Mouse (Mus musculus): ENCODE measurements around the gene Epha6. TPM values are rescaled to one million over a fixed set of nuclear protein-coding genes. Genes with fewer than 3 reads are reported as not detected.

Epha6 gene
- polyA plus RNA-seq, 1 experiment: not detected

- no peak for DNase-seq (ENCODE audit: low read depth)
These were observed 338.7 kb downstream of the Epha6 start for GRCm38 (mm10) chr16:60266367-60267351.

DNA sequence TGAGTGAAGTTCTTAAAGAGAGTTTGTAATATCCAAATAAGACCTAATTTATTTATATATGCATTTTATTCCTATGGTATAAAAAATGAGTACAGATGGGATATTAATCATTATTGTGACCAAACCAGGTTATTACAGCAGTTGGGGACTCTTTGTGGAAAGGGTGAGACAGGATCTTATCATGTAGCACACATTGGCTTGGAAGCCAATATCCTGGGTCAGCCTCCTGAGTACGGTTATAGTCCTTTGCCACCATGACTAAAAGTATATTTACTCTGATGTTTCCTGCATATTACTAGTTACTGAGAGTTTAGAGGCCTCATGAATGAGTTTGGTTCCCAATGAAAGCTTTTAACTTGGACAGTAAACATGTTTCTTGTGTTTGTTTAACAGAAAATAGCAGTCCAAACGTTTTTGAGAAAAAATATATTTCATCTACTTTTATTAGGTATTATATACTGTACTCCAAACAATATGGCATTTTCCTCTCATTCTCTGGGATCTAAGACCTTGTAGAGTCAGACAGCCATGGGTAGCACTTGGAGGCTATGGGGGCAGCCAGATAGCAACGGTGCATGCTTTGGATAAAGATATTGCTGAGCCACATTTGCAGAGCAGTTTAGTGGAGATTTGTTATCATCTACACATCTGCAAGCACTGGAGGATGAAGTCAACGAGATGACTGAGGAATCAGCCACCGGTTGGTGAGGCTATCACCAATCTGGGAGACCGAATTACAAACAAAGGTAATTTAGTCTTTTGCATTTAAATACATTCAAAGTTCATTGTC lies 340.4 kb downstream of the Epha6 start:
- DNase-seq (ENCODE audit: low read depth): no peak

DNA sequence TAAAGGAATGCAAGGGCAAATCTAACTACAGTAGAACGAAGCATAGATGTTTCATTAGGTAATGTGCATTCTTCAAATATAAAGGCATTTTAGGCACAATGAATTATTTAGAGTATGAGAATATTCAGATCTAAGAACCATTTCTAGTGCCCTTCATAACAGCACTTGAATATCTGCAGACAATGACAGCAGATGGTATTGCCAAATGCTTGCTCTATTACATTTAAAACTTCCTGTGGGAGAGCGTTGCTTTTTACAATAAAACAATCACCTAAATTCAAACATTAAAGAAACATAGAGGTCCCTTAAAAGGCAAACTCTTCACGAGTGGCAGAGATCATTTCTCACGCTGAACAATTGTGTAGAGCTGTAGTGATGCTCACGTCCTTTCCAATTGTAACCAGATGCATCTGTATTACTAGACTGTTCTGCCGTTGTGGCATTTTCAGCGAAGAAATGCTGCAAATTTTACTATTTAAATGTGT lies 347.1 kb downstream of the Epha6 start:
- no peak for DNase-seq (ENCODE audit: low read depth)

DNA sequence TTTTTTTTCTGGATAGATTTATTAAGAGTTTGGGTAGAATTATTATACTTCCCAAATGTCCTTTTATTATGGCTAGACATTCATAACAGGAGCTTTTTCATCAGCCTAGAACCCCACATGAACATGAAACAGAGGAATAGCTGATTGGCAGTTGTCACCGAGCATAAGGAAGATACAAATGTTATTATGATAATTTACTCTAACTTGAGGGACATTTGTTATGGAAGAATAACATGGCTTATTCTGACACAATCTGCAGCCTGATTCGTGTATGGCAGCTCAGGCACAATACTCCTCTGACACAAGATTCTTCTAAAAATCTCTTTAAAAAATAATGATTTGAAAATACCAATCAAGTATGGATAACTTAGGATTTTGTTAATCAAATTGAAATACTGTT lies 347.7 kb downstream of the Epha6 start:
- no peak for DNase-seq (ENCODE audit: low read depth)

DNA sequence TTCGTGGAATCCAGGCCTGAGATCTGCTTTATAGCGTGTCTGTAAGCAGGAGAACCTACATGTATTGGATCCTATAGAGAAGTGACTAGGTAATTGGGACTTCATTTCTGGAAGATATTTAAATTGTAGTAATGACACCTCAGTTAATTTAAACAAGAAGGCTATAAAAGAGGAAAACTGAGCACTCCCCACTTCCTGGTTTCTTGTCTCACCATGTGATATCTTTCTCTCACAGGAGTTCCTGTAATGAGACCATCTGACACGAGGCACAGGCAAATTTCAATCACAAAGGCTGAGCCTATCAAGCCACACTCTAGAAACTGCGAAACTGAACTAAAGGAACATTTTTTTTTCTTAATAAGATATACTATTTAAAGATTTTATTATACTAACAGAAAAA lies 348.3 kb downstream of the Epha6 start:
- DNase-seq (ENCODE audit: low read depth): no peak

GRCm38 (mm10) chr16:60239356-60240190 lies 365.8 kb downstream of the Epha6 start:
- no peak for DNase-seq (ENCODE audit: low read depth)

DNA sequence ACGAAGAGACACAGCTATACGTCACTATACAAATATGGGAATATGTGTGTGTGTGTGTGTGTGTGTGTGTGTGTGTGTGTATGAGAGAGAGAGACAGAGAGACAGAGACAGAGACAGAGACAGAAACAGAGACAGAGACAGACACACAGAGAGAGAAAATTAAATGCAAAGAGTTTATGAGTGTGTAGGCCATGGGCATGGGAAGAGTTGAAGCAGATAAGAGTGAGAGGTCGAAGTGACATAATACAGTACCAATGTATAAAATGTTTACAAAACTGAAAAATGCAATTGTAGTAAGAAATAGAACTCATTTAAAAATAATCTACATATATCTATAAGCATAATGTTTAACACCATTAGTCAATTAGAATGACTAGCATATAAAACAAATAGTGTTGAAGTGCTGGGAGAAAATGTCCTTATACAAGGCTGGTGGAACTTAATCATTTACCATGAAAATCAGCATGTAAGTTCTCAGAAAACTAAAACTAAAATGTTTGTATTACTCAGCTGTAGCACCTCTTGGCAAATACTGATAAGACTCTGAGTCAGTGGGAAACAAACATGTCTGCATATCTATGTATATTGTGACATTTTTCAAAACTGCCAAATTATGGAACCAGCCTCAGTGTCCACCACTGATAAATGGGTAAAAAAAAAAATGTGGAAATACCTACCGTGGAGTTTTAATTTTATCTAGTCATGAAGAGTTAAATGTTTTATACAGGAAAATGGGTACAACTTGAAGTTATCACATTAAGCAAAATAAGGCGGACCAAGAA lies 371.2 kb downstream of the Epha6 start:
- no peak for DNase-seq (ENCODE audit: low read depth)

GRCm38 (mm10) chr16:60232982-60233381 lies 372.3 kb downstream of the Epha6 start:
- DNase-seq (ENCODE audit: low read depth): no peak

GRCm38 (mm10) chr16:60209151-60209550 lies 396.2 kb downstream of the Epha6 start:
- no peak for DNase-seq (ENCODE audit: low read depth)

DNA sequence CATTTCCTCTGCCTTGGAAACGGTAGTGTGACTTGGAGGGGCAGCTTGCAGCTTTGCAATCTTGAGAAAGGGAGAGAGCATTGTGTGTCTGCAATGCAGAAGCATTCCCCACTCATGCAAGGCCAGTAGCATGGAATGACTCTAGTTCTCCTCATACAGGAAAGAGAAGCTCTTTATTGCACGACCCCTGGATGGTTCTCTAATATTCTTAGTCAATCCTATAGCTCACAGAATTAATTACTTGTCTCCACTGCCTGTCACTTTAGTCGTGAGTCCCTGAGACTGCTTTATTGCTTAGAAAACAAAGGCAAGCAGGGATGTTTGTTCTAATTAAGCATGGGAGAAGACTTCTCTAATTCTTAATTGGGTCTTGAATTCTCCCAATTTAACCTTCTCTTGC lies 429.8 kb downstream of the Epha6 start:
- no peak for DNase-seq (ENCODE audit: low read depth)

- no peak for DNase-seq (ENCODE audit: low read depth)
These were observed 452.9 kb downstream of the Epha6 start for GRCm38 (mm10) chr16:60152439-60152838.

GRCm38 (mm10) chr16:60144370-60144769 lies 461.0 kb downstream of the Epha6 start:
- no peak for DNase-seq (ENCODE audit: low read depth)

DNA sequence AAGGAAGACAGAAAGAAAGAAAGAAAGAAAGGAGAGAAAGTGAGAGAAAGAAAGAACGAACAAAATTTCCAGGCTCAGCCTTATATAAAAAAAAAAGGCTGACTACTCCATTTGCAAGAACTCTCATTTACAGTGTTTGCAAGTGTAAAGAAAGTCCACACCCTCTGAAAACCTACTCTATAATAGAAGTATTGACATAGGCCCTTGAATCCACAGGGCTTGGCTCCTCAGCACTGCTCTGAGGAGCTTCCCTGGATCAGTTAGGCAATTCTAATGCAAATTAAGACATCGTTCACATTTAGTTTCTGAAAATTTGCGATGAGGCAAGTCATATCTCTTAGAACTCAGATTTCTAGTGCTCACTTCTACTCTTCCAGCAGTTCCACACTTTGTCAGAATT lies 483.9 kb downstream of the Epha6 start:
- no peak for DNase-seq (ENCODE audit: low read depth)

- no peak for DNase-seq (ENCODE audit: low read depth)
These were observed 503.1 kb downstream of the Epha6 start for GRCm38 (mm10) chr16:60102210-60102609.

- no peak for DNase-seq (ENCODE audit: low read depth)
These were observed 510.0 kb downstream of the Epha6 start for GRCm38 (mm10) chr16:60095333-60095732.

GRCm38 (mm10) chr16:60086976-60087375 lies 518.4 kb downstream of the Epha6 start:
- DNase-seq (ENCODE audit: low read depth): no peak

DNA sequence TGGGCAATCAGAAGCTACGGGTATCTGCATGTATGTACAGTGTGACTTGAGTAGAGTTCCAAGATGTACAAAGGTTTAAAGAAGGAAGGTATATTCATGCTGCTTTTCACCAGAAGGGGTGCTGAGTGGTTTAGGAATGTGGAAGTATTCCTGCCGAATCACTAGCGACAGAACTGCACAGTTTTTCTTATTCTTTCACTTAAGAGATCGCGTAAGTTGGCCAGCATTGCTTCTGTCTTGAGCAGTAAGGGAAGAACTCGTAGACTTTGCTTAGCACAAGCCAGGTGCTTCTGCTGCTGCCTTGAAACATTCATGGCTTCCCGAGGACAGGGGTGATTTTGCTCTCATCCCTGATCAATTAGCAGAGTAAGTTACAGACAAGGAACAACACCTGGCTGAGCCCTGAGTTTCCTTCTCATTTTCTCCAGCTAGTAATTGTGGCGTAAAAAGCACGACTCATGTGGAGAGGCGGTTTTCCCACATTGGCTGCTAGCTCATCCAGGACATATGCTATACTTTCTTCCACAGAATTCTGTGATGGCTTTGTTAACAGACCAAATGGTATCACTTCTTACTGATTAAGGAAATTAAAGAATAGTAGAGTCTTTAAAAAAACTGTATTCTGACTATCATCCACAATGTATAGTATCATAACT lies 534.7 kb downstream of the Epha6 start:
- no peak for DNase-seq (ENCODE audit: low read depth)

GRCm38 (mm10) chr16:60043809-60044208 lies 561.5 kb downstream of the Epha6 start:
- DNase-seq (ENCODE audit: low read depth): no peak

DNA sequence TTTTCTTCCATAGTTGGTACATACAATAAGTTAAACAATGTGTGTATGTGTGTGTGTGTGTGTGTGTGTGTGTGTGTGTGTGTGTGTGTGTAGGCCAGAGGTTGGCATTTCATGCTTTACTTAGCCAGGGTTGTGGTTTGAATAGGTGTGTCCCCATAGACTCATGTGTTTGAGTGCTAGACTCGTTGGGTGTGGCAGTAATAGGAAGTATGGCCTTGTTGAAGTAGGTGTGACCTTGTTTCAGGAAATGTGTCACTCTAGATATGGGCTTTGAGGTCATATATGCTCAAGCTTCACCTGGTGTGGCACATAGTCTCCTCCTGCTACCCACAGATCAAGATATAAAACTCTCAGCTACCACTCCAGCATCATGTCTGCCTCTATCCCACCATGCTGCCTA lies 577.0 kb downstream of the Epha6 start:
- DNase-seq (ENCODE audit: low read depth): no peak

GRCm38 (mm10) chr16:60006857-60007568 lies 598.3 kb downstream of the Epha6 start:
- DNase-seq (ENCODE audit: low read depth): no peak
